Mouse (Mus musculus): ENCODE results near the gene Acin1. TPM values are rescaled to one million over a fixed set of nuclear protein-coding genes. Genes with fewer than 3 reads are reported as not detected.

The Acin1 gene
- polyA plus RNA-seq, 1 experiment from 2014 or later, result 120 TPM

DNA sequence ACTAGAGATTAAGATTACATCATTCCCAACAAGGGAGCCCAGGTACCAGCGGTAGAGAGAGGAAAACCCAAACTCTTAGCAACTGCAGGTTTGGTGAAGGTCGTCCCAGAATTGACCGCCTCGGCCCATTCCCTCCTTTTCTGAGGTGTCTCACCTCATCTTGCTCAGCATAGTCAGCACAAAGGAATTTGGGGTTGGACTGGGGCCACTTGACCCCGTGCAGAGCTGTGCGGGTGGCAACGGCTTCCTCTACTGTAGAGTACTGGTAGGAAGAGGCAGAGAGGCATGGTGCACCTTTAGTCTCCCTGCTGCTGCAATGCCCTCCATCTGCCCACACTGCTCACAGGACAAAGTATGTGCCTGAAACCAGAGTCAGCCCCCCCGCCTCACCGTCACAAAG lies 42.4 kb downstream of the Acin1 start:
- DNase-seq (no peak), ATAC-seq (ENCODE audit: insufficient read depth) (no peak)
- no peak for TF ChIP-seq CTCF (IDR thresholded peaks at IDR 0.05; ENCODE audit: low read depth)
- Histone ChIP-seq H3K27ac (ENCODE audit: low read depth) (no peak overlapping the region), H3K4me1 (ENCODE audit: insufficient read depth) (peaks cover 5% of the 10 kb centered on the region), H3K4me2 (no peak overlapping the region), H3K36me3 (ENCODE audit: insufficient read depth) (peaks cover 75% of the 10 kb centered on the region), H3K9me3 (ENCODE audit: low read depth, low read length) (no peaks in the 10 kb centered on the region), H3K27me3 (ENCODE audit: insufficient read depth, low read length) (no peaks in the 10 kb centered on the region), H3K4me3 (ENCODE audit: low read depth, low read length) (no peak overlapping the region), H3K9ac (no peak overlapping the region)
- WGBS, result 71% methylated on average over 9 of the region's 9 CpGs

DNA sequence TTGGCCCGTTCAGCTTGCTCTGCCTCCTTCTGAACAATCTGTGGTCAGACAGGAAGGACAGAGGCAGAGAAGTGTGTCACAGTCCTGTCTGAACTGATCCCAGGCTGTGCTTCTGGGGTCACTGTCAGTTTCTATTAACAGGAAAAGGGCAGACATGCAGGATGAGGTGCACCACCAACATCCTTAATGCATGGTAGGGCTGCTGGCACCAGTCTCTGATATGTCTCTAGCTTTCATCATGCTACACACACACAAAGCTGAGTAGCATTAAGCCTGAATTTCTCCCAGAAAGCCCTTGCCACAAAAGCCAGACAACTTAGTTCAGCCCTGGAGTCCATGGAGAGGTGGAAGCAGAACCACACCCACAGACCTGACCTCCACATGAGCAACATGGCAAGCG lies 43.7 kb downstream of the Acin1 start:
- H3K4me3 ChIP-seq (ENCODE audit: low read depth, low read length), result no peak overlapping the region
- H3K9me3 ChIP-seq (ENCODE audit: low read depth, low read length), result no peaks in the 10 kb centered on the region
- H3K4me2 ChIP-seq, result no peak overlapping the region
- DNase-seq, result no peak
- WGBS, result 86% methylated on average over 2 of the region's 2 CpGs
- peaks cover 74% of the 10 kb centered on the region for H3K36me3 ChIP-seq (ENCODE audit: insufficient read depth)
- H3K27me3 ChIP-seq (ENCODE audit: insufficient read depth, low read length), result no peaks in the 10 kb centered on the region
- TF ChIP-seq CTCF (IDR thresholded peaks at IDR 0.05; ENCODE audit: low read depth), result no peak
- no peak overlapping the region for H3K9ac ChIP-seq
- ATAC-seq (ENCODE audit: insufficient read depth), result no peak
- H3K4me1 ChIP-seq (ENCODE audit: insufficient read depth), result peaks cover 5% of the 10 kb centered on the region
- H3K27ac ChIP-seq (ENCODE audit: low read depth), result no peak overlapping the region

DNA sequence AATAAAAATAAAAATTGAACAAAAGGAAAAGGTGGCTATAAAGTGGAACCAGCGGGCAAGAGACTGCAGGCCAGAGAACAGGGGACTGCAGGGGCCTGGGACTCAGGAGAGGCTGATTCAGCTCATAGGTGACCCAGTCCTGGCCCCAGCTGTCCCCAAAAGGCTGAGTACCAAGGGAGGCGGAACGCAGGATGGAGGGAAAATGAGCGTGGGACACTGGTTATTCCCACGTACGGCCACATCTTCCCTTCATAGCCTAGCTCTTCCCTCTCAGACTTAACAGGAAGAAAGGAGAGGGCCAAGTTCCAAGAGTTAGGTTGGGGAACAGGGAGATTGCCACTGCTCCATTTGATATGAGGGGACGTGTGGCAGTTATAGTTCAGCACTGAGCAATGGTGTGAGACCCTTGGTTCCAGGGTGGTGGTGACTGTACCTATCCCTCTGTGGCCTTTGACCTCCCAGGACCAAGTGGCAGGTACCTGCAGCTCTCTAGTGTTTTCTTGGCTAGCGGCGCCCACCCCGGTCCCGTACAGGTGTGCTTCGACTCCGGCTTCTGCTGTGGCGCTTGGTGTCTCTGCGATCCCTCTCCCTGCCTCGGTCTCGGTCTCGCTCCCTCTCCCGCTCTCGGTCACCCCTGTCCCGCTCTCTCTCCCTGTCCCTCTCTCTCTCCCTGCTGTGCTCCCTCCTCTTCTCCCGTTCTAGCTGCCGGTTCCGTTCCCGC lies 44.3 kb downstream of the Acin1 start:
- H3K36me3 ChIP-seq (ENCODE audit: insufficient read depth), result peaks cover 74% of the 10 kb centered on the region
- 76% methylated on average over 25 of the region's 25 CpGs for WGBS
- H3K4me2 ChIP-seq, result peak overlapping the region; percentile 100; the same call in 1 of the 2 replicates
- ATAC-seq (ENCODE audit: insufficient read depth) (no peak), DNase-seq (peak; percentile 19)
- no peak for TF ChIP-seq CTCF (IDR thresholded peaks at IDR 0.05; ENCODE audit: low read depth)
- H3K27me3 ChIP-seq (ENCODE audit: insufficient read depth, low read length), result no peaks in the 10 kb centered on the region
- no peaks in the 10 kb centered on the region for H3K9me3 ChIP-seq (ENCODE audit: low read depth, low read length)
- no peak overlapping the region; the same call in 1 of the 2 replicates for H3K4me3 ChIP-seq (ENCODE audit: low read depth, low read length)
- H3K4me1 ChIP-seq (ENCODE audit: insufficient read depth), result peaks cover 5% of the 10 kb centered on the region
- H3K27ac ChIP-seq (ENCODE audit: low read depth), result no peak overlapping the region
- H3K9ac ChIP-seq, result no peak overlapping the region

DNA sequence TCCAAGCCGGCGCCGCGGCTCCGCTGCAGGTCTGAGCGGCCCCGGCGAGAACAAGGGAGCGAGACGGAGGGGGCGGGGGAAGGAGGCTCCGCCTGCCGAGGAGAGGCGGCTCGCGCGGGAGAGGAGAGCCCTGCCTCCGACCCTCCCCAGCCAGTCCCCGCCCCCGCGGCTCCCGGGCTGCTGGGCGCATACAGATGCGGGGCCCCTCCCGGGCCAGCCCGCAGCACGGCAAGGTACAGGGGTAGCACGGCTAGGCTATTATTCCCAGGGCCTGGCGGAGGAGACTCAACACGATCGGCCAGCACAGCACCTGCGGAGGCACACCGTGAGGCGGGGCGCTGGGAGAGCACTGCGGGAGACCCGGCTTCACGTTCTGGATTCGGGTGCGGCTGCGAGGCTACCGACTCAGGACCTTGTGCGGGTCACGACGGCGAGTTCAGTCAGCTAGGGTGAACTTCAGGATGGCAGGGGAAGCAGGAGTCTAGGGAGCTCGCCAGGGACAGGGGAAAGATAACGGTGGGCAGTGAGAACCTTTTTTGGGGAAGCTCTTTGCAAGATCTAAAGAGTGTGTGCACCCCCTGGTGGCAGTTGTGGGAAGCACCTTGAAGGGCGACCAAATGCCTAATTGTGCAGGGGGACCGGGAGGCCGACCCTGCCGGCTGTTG lies 45.3 kb downstream of the Acin1 start, which contains the start of gene Cdh24:
Cdh24 (minus strand) TSS at position 60 of the 665 bp plus-strand sequence.
- Histone ChIP-seq H3K9me3 (ENCODE audit: low read depth, low read length) (no peaks in the 10 kb centered on the region), H3K9ac (peak within 1 kb of the TSS; percentile 83), H3K4me2 (peak within 1 kb of the TSS; percentile 100), H3K4me3 (ENCODE audit: low read depth, low read length) (peak within 1 kb of the TSS; percentile 73), H3K36me3 (ENCODE audit: insufficient read depth) (peaks cover 74% of the 10 kb centered on the region), H3K27me3 (ENCODE audit: insufficient read depth, low read length) (no peaks in the 10 kb centered on the region), H3K27ac (ENCODE audit: low read depth) (peak within 1 kb of the TSS; percentile 80; the same call in 1 of the 2 replicates), H3K4me1 (ENCODE audit: insufficient read depth) (peaks cover 5% of the 10 kb centered on the region)
- peak; percentile 90 for TF ChIP-seq CTCF (IDR thresholded peaks at IDR 0.05; ENCODE audit: low read depth)
- WGBS, result under 1% methylated on average over 52 of the region's 52 CpGs
- DNase-seq (peak; percentile 97), ATAC-seq (ENCODE audit: insufficient read depth) (peak; percentile 94)

DNA sequence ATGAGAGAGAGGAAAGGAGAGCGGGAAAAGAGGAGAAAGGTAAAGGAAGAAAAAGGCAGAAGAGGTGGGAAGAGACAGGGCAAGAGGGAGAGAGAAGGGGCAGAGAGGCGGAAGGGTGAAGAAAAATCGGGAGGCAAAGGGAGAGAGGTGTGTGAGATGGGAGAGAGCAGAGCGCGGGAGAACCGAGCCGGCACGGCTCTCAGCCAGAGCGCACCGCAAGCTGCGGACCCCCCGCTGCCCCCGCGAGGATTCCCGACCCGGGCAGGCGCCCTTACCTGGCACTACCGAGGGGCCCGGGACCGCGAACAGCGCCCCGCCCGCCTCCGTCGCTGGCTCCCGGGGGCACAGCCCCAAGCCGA lies 45.8 kb downstream of the Acin1 start, which contains the start of gene Gm17606:
Gm17606 (plus strand) TSS at position 7 of the 359 bp plus-strand sequence.
- DNase-seq (no peak), ATAC-seq (ENCODE audit: insufficient read depth) (peak; percentile 19; the same call in 1 of the 2 replicates)
- peak within 1 kb of the TSS; percentile 83 for H3K9ac ChIP-seq
- H3K27ac ChIP-seq (ENCODE audit: low read depth), result peak within 1 kb of the TSS; percentile 80; the same call in 1 of the 2 replicates
- H3K4me1 ChIP-seq (ENCODE audit: insufficient read depth), result peaks cover 5% of the 10 kb centered on the region
- H3K9me3 ChIP-seq (ENCODE audit: low read depth, low read length), result no peaks in the 10 kb centered on the region
- H3K36me3 ChIP-seq (ENCODE audit: insufficient read depth), result peaks cover 74% of the 10 kb centered on the region
- no peaks in the 10 kb centered on the region for H3K27me3 ChIP-seq (ENCODE audit: insufficient read depth, low read length)
- TF ChIP-seq CTCF (IDR thresholded peaks at IDR 0.05; ENCODE audit: low read depth), result no peak
- peak within 1 kb of the TSS; percentile 100 for H3K4me2 ChIP-seq
- WGBS, result under 1% methylated on average over 28 of the region's 28 CpGs
- peak within 1 kb of the TSS; percentile 73 for H3K4me3 ChIP-seq (ENCODE audit: low read depth, low read length)

DNA sequence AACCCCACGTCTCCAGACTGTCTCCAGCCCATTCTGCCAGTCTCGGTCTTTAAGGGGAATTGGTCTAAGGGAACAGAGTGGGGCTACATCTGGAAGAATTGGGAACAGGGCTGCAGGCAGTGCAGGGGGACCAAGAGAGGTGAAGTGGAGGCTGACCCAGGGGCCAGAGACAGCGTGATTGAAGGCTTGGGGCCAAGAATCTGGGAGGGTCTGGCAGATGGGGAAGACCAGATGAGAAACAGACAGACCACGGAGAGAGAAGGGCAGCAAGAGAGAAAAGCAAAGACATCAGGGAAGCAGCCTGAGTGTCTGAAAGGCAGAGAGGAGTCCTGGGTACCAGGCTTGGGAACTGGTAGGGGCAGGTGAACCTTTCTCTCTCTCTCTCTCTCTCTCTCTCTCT lies 46.6 kb downstream of the Acin1 start:
- no peak for ATAC-seq (ENCODE audit: insufficient read depth)
- Histone ChIP-seq H3K4me2 (peak overlapping the region; percentile 100), H3K27ac (ENCODE audit: low read depth) (no peak overlapping the region), H3K9me3 (ENCODE audit: low read depth, low read length) (no peaks in the 10 kb centered on the region), H3K4me1 (ENCODE audit: insufficient read depth) (peaks cover 5% of the 10 kb centered on the region), H3K36me3 (ENCODE audit: insufficient read depth) (peaks cover 67% of the 10 kb centered on the region), H3K27me3 (ENCODE audit: insufficient read depth, low read length) (no peaks in the 10 kb centered on the region), H3K9ac (peak overlapping the region; percentile 44), H3K4me3 (ENCODE audit: low read depth, low read length) (peak overlapping the region; percentile 73; the same call in 1 of the 2 replicates)
- no peak for DNase-seq
- no peak for TF ChIP-seq CTCF (IDR thresholded peaks at IDR 0.05; ENCODE audit: low read depth)
- 21% methylated on average over 4 of the region's 4 CpGs for WGBS

DNA sequence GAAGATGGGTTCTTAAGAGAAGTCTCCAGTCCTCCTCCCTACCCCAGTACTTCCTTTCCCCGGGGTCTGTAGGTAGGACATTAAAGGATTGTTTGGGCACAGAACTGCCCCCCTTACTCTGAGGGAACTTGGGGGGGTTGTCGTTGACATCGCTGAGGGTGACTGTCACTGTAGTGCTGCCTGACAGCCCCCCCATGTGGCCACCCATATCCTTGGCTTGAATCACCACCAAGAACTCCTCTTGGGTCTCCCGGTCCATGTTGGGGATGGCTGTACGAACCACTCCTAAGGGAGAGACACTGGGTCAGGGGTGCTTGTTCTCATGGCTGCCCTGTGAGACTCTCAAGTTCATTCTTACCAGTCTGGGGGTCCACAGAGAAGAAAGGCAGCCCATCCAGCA lies 48.5 kb downstream of the Acin1 start:
- Histone ChIP-seq H3K27ac (ENCODE audit: low read depth) (no peak overlapping the region), H3K9ac (no peak overlapping the region; the same call in 1 of the 2 replicates), H3K36me3 (ENCODE audit: insufficient read depth) (peaks cover 64% of the 10 kb centered on the region), H3K9me3 (ENCODE audit: low read depth, low read length) (no peaks in the 10 kb centered on the region), H3K4me1 (ENCODE audit: insufficient read depth) (peaks cover 5% of the 10 kb centered on the region), H3K4me3 (ENCODE audit: low read depth, low read length) (no peak overlapping the region), H3K27me3 (ENCODE audit: insufficient read depth, low read length) (no peaks in the 10 kb centered on the region), H3K4me2 (no peak overlapping the region)
- DNase-seq, result no peak
- WGBS, result 53% methylated on average over 5 of the region's 5 CpGs
- no peak; the same call in 1 of the 2 replicates for TF ChIP-seq CTCF (IDR thresholded peaks at IDR 0.05; ENCODE audit: low read depth)
- no peak for ATAC-seq (ENCODE audit: insufficient read depth)
